Mouse (Mus musculus) brain, embryonic 14.5 days (tissue): ENCODE measurements at regions not wholly inside any gene's neighbourhood (a gene's known extent, or its start where the extent isn't known, plus 50 kb on each side); places are given as distances from the start of the nearest gene placed in this dataset.

Experiments
- CTCF ChIP-seq: fragments of 200-500 bp; IDR thresholded peaks from 2 replicates; pipeline ENCODE4 v1.5.1; 2012; ENCODE audit warnings: inconsistent platforms, mild to moderate bottlenecking, moderate library complexity, borderline replicate concordance; ENCODE audit not compliant: insufficient read depth, insufficient read length; ENCODE audit errors: extremely low read depth
- POLR2A ChIP-seq: fragments of 200-500 bp; IDR thresholded peaks from 2 replicates; pipeline ENCODE4 v1.6.1; 2012; ENCODE audit warnings: mild to moderate bottlenecking, inconsistent platforms, borderline replicate concordance; ENCODE audit not compliant: poor library complexity, insufficient read depth, insufficient read length, severe bottlenecking; ENCODE audit errors: extremely low read depth

GRCm38 (mm10) chr1:21166287-21166733, 52.1 kb upstream of the Tmem14a start:
- TF ChIP-seq CTCF (peak; percentile 95), POLR2A (no peak)
